ENCODE assay signal across 10 mouse cellular contexts in the genomic region with DNA sequence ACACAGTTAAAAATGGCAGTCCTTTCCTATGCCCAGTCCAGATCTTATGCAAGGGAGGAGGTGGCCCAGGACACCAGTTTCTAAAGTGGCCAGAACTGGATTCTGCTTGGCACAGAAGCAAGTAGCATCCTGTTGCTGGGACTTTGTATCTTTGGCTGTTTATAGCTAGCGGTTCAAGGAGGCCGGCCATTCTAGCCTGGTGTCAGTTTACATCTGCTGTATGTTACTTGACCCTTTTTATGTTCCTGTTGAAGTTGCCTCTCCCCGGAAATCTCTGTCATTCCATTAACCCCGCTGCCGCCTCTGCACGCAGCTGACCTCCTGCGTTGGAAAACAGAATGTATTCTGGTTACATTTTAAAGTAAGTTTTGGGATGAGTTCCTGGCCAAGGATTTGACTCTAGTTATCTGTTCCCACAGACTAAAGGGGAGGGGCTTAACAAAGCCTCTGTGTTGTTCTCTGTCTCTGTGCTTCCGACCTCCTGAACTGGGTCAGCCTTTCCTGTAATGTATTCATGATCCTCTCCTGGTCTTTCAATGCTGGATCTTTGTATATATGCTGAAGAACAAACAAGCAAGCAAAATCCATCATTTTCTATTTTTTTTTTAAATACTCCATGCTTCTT.
A peak's percentile ranks its signal among the peaks of the same experiment; 100 is the strongest.
DNase-seq lines count a peak whose midpoint lies in the region; ATAC-seq lines count a peak whose summit lies in the region.
"Had no signal": no experiment of that assay in that cellular context is flagged by ENCODE, and none has a peak within 500 bp of the region (broad histone marks: within the 10 kb centered on the region; RNA-seq: fewer than 3 reads in every experiment).

No protein-coding gene starts in this region.

- H3K27ac ChIP-seq in neural tube, embryonic 15.5 days (replicated peaks) = no peak overlapping the region
- peak overlapping the region; percentile 49; the same call in 1 of the 2 replicates for H3K27ac ChIP-seq in stomach, embryonic 16.5 days (ENCODE audit: low read length)

- no peaks in the 10 kb centered on the region for H3K36me3 ChIP-seq in neural tube, embryonic 15.5 days
- H3K36me3 ChIP-seq in stomach, embryonic 16.5 days (ENCODE audit: control insufficient read depth, insufficient read depth, low read length) = no peaks in the 10 kb centered on the region
- H3K36me3 ChIP-seq: G1E had no signal

- ATAC-seq in neural tube, embryonic 15.5 days (ENCODE audit: low FRiP score) = no peak
- ATAC-seq in stomach, embryonic 16.5 days (ENCODE audit: insufficient read depth, low FRiP score) = 0 out of 2 replicates have a peak, but pooled peaks have one; percentile 25
- no peak for ATAC-seq in megakaryocyte-erythroid progenitor cell, adult 5-6 weeks (replicated peaks; ENCODE audit: low FRiP score, low TSS enrichment, poor library complexity, severe bottlenecking)

- 0 out of 2 replicates have a peak, but pooled peaks cover 5% of the 10 kb centered on the region for H3K4me1 ChIP-seq in neural tube, embryonic 15.5 days
- no peaks in the 10 kb centered on the region; the same call in 1 of the 2 replicates for H3K4me1 ChIP-seq in stomach, embryonic 16.5 days (ENCODE audit: control insufficient read depth, insufficient read depth, low read length)

- peaks cover 4% of the 10 kb centered on the region; the same call in 1 of the 2 replicates for H3K9me3 ChIP-seq in neural tube, embryonic 15.5 days (replicated peaks)
- H3K9me3 ChIP-seq in stomach, embryonic 16.5 days (replicated peaks; ENCODE audit: control insufficient read depth, low read length) = peaks cover 3% of the 10 kb centered on the region; the same call in 1 of the 2 replicates

- no peak overlapping the region for H3K9ac ChIP-seq in neural tube, embryonic 15.5 days (replicated peaks)
- H3K9ac ChIP-seq in stomach, embryonic 16.5 days (ENCODE audit: low read length) = no peak overlapping the region

- H3K4me2 ChIP-seq in neural tube, embryonic 15.5 days = no peak overlapping the region; the same call in 1 of the 2 replicates
- peak overlapping the region; percentile 32 for H3K4me2 ChIP-seq in stomach, embryonic 16.5 days (ENCODE audit: low read depth, low read length)
- H3K4me2 ChIP-seq: midbrain, embryonic 11.5 days had no signal

- 28% methylated on average over 8 of the region's 8 CpGs for whole genome bisulfite sequencing in neural tube, embryonic 15.5 days
- 23% methylated on average over 8 of the region's 8 CpGs for WGBS in stomach, embryonic 16.5 days

- H3K4me3 ChIP-seq in neural tube, embryonic 15.5 days (replicated peaks) = no peak overlapping the region
- 0 out of 2 replicates have a peak overlapping the region, but pooled peaks have one; percentile 6 for H3K4me3 ChIP-seq in stomach, embryonic 16.5 days (replicated peaks; ENCODE audit: low read length)

- peak; percentile 40 for DNase-seq in neural tube, embryonic 10.5 days (ENCODE audit: extremely low spot score, low spot score)
- DNase-seq in heart, adult 18-20 months = peak; percentile 69 to 80
- DNase-seq in kidney, postnatal 10 days = peak; percentile 71
- no peak for DNase-seq in right cerebral cortex, adult 2 months (ENCODE audit: low spot score in 2 of 2)
- DNase-seq in layer of hippocampus, adult 9-10 months (ENCODE audit: low spot score) = no peak

- no peaks in the 10 kb centered on the region for H3K27me3 ChIP-seq in neural tube, embryonic 15.5 days (replicated peaks)
- no peaks in the 10 kb centered on the region for H3K27me3 ChIP-seq in stomach, embryonic 16.5 days (ENCODE audit: control insufficient read depth, insufficient read depth, low read length)

Comparison
In these comparisons a context has a peak if more than half of its experiments do, and no peak if none do; other contexts are left out.
1. DNase-seq: peak in neural tube, embryonic 10.5 days (single experiment), heart, adult 18-20 months (2 of 2) and kidney, postnatal 10 days (single experiment); none in right cerebral cortex, adult 2 months (0 of 2) and layer of hippocampus, adult 9-10 months (single experiment).